Mouse (Mus musculus): Measurements from ENCODE around the gene 5730409E04Rik.
A peak's percentile ranks its signal among the peaks of the same experiment; 100 is the strongest.

5730409E04Rik gene

DNA sequence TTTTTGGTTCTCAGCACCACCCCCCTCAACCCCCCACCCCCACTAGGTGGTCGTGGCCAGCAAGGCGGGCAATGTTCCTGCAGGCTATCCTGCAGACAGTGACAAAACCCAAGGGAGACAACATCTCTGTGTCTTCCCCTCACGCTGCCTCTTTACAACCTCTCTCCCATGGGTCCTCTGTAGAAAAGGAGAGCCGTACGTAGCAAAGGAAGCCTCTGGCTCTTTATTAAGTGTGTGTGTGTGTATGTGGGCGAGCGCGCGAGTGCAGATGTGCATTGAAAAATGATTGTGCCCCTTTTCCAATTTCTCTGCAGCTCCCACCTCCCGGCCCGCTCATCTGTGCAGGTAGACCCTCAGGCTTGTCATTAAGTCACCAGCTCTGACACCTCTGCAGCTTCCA is 26.7 kb downstream of the 5730409E04Rik start:
- DNase-seq (ENCODE audit: low spot score in 2 of 2): no peak

DNA sequence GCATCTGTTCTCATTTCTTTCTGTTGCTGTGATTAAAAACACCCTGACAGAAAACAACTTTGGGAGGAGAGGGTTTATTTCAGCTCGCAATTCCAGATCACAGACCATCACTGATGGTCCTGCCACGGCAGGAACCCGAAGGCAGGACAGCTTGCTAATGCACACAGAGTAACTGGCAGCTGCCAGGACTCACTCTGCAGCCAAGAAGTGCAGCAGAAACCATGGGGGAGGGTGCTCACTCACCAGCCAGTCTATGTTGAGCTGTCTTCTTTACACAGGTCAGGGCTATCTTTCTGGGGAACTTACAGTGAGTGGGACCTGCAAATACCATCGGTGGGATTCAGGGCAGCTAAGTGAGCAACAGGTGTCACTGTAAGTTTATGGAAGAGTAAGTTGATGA is 27.8 kb downstream of the 5730409E04Rik start:
- no peak for DNase-seq (ENCODE audit: low spot score in 2 of 2)

DNA sequence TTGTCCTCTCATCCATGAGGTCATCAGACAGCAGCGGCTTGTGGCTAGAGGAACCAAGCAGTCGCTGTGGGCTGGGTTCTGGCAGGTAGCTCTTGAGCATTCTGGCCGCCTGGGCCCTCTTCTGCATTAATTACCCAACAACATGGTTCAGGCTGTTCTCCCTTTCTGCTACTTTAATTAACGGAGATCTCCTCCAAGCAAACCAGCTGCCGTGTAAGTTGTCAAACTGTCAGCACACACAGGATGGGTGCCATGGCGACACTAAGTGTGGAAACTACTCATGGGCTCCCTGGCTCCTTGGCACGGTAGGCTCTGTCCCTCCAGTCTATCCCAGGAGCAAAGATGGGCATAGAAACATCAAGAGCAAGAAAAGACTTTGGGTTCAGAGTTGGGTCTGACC is 29.7 kb downstream of the 5730409E04Rik start:
- no peak for DNase-seq (ENCODE audit: low spot score in 2 of 2)

DNA sequence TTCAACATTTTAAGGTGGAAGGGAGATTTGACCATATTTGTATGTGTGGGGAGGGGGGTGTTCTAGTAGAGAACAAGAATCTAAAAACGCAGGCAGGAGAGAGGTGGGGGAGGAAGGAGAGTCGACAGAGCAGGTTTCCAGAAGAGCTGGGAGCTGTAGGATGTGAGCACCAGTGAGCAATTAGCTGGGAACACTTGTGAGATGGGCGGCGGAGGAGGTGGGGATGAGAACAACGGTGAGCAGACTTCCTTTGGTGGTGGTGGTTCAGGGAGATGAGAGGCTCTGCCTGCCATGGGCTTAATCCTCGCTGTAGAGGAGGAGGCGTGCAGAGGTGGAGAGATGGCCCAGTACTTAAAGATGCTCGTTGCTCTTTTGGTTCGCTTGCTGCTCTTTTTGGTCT is 32.3 kb downstream of the 5730409E04Rik start:
- DNase-seq (ENCODE audit: low spot score in 2 of 2): no peak

DNA sequence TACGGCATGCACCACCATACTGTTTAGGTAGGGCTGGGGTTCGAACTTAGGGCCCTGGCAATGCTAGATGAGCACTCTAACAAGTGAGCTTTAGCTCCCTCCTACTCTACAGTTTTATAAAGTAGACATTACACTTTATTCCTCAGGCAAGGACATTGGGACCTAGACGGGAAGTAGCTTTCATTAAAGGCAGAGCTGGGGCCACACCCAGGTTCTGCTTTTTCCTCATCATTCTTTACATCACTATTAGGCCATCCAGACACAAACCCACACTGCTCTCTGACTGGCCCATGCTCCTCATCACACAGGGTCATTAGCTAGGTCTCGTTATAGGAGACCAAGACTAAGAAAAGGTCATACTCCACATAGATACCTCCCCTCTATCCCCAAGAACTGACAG is 34.2 kb downstream of the 5730409E04Rik start:
- no peak for DNase-seq (ENCODE audit: low spot score in 2 of 2)

DNA sequence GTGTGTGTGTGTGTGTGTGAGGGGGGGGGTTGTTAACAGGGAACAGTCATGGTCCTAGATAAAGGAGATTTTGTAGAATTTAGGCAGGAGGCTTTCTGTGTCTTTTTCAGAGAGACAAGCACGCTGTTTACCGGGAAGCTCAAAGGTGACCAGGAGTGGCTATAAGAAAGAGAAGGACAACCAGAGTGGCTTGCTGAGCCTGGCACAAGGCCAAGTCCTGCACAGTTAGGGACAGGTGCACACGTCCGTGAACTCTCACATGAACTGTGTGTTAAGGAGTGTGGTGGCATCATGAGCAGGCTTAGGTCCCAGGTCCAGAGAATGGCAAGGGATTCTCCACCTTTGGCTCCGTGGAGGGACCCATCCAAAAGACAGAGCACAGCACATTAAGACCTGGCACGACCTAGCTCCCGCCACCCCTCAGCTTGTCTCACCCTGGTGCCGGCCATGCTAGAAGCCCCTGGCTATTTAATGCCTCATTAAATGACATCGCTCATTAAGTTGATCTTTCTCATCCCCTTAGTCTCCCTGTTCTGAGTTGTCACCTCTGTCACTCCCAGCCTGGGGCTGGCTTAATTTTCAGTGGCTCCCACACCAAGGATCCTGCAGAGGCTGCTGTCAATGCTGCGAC is 34.8 kb downstream of the 5730409E04Rik start:
- DNase-seq (ENCODE audit: low spot score in 2 of 2): no peak

DNA sequence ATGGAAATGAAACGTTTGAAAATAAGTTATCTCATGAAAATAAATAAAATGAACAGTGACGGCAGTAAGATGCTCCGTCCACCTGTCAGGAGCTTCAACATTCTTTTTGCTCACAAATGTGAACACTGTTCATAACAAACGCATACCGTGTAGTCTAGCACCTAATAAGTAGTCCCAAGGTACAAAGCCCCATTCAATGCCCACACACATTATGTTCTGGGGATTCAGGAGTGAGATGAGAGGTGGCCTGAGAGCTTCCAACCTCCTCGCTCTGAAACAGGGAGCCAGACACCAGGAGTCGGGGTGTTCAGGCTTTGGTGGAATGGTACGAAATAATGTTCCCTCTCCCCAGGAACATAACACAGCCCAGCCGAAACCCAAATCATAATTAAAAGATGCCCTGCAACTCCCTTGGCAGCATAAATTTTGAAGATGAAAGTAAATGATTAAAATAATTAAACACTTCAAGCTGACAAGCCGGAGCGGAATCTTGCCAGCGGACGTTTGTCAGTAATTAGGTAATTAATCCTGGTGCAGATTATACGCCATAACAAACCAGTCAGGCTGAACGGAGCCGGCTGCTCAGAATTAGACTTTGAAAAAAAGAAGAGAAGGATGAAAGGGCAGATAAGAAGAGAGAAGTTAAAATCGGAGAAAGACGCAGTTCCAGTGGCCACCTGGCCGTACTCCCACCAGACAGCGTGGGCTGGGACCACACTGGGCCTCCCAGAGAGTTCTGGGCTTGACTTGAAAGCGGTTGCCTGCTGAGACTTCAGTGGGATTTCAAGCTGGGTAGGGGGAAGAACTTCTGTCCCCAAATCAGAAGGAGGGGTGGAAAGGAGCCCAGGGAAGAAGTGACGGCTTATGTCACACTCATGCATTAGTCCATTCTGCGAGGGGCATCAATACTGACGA is 38.6 kb downstream of the 5730409E04Rik start:
- DNase-seq (ENCODE audit: low spot score in 2 of 2): no peak

DNA sequence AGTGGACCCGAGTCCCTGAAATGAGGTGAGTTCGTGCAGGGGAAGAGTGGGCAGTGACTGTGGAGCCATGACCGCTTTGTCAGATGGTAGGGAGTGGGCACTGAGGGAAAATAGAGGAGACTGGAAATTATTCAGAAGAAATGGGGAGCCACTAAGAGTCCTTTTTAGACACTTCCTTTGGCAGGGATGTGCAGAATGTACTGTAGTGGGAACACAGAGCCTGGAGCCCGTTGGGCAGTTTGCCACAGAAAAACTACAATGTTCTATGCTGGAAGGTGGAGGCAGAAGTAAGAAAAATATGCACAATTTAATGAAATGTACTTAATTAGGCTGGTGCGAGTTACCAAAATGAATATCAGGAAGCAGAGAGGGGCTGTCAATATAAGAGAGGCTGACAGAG is 43.5 kb downstream of the 5730409E04Rik start:
- DNase-seq (ENCODE audit: low spot score in 2 of 2): no peak

DNA sequence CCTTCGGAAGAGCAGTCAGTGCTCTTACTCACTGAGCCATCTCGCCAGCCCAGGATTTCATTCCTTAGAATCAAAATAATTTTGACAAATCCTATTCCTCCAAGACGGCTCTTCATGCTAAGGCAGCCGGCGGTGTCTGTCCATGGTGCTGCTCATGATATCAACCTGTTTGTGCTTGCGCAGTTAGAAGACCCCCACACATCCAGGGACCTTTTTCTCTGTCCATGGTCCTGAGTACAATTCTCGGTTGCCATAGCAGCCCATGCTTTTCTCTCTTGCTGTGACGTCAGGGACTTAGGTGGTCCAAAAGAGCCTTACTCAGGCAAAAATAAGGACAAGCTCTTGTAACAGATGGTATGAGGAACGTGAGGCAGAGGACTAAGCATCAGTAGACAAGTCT is 45.7 kb downstream of the 5730409E04Rik start:
- peak in 1 of 2 experiments; percentile 25 for DNase-seq (ENCODE audit: low spot score in 2 of 2)

DNA sequence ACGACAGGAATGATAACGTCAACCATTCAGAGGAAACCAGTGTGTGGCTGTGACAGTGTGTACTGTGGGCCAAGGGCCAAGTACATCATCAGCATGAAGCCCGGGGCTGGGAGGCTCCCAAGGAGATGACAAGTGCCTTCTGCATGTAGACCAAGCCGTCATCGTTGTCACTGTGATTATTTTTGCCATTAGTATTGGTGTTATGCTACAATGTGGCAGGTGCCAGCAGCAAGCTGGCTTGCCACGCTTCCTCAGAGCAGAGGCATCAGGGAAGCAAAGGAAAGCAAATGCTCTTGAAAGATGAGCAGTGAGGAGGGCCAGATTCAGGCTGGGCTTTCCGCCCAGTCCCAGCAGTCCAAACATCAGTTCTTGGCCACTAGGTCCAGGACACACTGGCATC is 51.6 kb downstream of the 5730409E04Rik start:
- no peak for DNase-seq (ENCODE audit: low spot score in 2 of 2)

Measured in thymus, postnatal 10 days (tissue).